Mouse (Mus musculus) forebrain, embryonic 10.5 days (tissue): ENCODE results near the gene Bik. TPM values are rescaled to one million over a fixed set of nuclear protein-coding genes. Genes with fewer than 3 reads are reported as not detected.
"Not testable (repeated sequence)": the region's sequence is repeated elsewhere in the genome, so short reads cannot be mapped to it uniquely, and the experiment has no call there.

Source experiments
- DNase-seq: peaks from one replicate; pipeline ENCODE4 v3.0.0-alpha.2; 2017; ENCODE audit warnings: low spot score; ENCODE audit errors: extremely low spot score
- H3K27ac ChIP-seq: fragments of 300-500 bp; sonication (generic); 2 replicates; pipeline ENCODE4 v1.5.1; 2016; ENCODE audit warnings: mild to moderate bottlenecking
- H3K27me3 ChIP-seq: fragments of 300-500 bp; sonication (generic); 2 replicates; pipeline ENCODE4 v1.6.1; 2016; ENCODE audit warnings: mild to moderate bottlenecking; ENCODE audit not compliant: poor library complexity, severe bottlenecking
- H3K36me3 ChIP-seq: fragments of 300-500 bp; sonication (generic); replicated peaks from 2 replicates; pipeline ENCODE4 v1.6.1; 2016; ENCODE audit warnings: mild to moderate bottlenecking, moderate library complexity
- H3K4me1 ChIP-seq: fragments of 300-500 bp; sonication (generic); 2 replicates; pipeline ENCODE4 v1.6.1; 2016
- H3K4me3 ChIP-seq: fragments of 300-500 bp; sonication (generic); 2 replicates; pipeline ENCODE4 v1.5.1; 2016; ENCODE audit warnings: mild to moderate bottlenecking, moderate library complexity
- H3K9me3 ChIP-seq: fragments of 300-500 bp; sonication (generic); 2 replicates; pipeline ENCODE4 v1.6.1; 2016; ENCODE audit warnings: mild to moderate bottlenecking, moderate library complexity
- WGBS: fragments of 180-500 bp; shearing (Covaris S2); methylation state at CpG from one replicate; pipeline ENCODE4 v1.1.7; 2016; 5-methylcytosine and 5-hydroxymethylcytosine counted together
- polyA plus RNA-seq: library from polyadenylated mRNA; unstranded; fragments of >200 nt; fragmentation: Nextera tagmentation; extraction: Ambion mirVana; gene quantifications from 2 replicates; pipeline ENCODE4 v1.2.1, GENCODE M21; 2016

Bik gene
- polyA plus RNA-seq, 1 experiment from 2014 or later = 2.3 TPM

DNA sequence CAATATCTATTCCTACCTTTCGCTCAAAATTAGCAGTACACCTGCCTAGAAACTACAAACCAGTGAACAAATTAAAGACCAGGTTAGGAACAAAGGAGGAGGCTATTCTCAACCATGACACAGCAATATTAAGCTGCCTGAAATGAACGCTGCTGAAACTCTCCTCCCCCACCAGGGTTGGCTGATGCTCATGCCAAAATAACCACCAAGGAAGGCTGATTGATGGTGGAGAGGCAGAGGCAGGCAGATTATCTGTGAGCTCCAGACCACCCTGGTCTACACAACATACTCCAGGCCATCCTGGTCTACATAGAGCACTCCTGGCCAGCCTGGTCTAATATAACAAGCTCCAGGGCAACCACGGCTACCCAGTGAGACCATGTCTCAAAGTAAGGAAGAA, 31.5 kb upstream of the Bik start:
- no peaks in the 10 kb centered on the region for H3K9me3 ChIP-seq
- WGBS = 91% methylated on average over 3 of the region's 3 CpGs

DNA sequence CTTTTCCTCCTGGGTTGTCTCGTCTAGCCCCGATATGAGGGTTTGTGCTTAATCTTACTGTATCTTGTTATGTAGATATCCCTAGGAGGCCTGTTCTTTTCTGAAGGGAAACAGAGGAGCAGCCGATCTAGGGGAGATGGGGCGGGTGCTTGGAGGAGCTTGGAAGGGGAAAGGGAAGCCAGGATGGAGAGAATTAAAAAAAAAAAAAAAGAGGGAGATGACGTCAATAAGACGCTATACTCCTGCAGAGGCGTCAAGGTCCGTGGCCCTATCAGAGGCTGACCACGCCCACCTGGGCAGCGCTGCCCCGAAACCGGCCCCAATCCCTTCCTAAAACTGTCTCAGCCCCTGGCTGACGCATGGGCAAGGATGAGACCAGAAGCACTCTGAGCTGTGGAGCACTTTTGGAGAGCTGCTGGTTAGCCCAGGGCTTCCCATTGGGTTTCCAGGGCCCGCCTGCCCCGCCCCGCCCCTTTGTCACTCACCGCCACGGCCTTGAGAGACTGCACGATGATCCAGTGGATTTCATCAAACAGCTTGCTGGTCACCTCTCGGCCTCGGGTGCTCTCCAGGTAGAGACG, 30.8 kb upstream of the Bik start:
- no peaks in the 10 kb centered on the region for H3K4me1 ChIP-seq
- DNase-seq = no peak
- peak overlapping the region; percentile 22; the same call in 1 of the 2 replicates for H3K4me3 ChIP-seq
- H3K36me3 ChIP-seq = peaks cover 91% of the 10 kb centered on the region
- no peak overlapping the region for H3K27ac ChIP-seq
- no peaks in the 10 kb centered on the region for H3K27me3 ChIP-seq
- WGBS = 64% methylated on average over 22 of the region's 22 CpGs
- H3K9me3 ChIP-seq = no peaks in the 10 kb centered on the region

More for the DNA sequence above, 31.5 kb upstream of the Bik start:
- DNase-seq = no peak
- no peak overlapping the region for H3K4me3 ChIP-seq
- H3K36me3 ChIP-seq = peaks cover 91% of the 10 kb centered on the region
- H3K27ac ChIP-seq = no peak overlapping the region
- H3K27me3 ChIP-seq = no peaks in the 10 kb centered on the region
- H3K4me1 ChIP-seq = no peaks in the 10 kb centered on the region

DNA sequence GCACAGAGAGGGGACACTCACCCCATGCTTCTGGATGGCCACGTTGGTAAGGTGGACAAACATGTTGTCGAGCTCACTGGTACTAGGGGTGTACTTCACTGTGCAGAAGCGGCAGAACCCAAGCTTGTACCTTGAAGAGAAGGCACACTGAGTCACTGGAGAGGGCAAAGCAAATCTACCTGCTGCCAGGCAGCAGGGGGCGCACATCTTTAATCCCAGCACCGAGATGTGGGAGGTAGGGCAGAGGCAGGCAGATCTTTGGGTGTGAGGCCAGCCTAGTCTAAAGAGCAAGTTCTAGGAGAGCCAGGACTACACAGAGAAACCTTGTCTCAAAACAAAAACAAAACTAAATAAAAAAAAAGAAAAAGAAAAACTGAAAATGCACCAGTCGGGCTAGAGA, 29.4 kb upstream of the Bik start:
- Histone ChIP-seq H3K4me3 (no peak overlapping the region), H3K27me3 (no peaks in the 10 kb centered on the region), H3K4me1 (no peaks in the 10 kb centered on the region), H3K27ac (no peak overlapping the region), H3K36me3 (peaks cover 92% of the 10 kb centered on the region), H3K9me3 (no peaks in the 10 kb centered on the region)
- DNase-seq = no peak
- 92% methylated on average over 6 of the region's 6 CpGs for WGBS

DNA sequence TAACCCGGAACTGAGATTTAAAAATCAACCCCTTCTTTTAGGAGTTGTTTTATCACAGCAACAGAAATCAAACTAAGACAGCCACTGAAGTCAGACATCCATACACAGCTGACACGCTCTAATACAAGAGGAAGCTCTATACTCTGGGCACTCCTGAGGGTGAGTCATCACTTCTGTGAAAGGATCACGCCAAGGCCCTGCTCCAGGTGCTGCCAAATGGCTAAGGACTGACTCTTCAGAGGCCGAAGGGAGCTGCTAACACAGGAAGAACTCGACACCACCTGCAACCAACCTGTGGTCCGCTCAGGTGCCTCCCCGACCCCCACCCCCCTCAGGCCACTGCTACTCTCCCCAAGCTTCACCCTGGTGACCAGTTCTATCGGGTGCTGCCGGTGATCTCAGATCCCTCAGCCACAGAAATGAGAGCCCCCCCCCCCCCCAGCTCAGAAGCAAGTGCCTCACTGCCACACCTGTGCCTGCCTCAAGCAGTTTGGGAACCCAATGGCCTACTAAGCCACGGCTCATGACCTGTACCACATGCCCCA, 27.4 kb upstream of the Bik start:
- Histone ChIP-seq H3K4me3 (no peak overlapping the region), H3K4me1 (no peaks in the 10 kb centered on the region), H3K9me3 (no peaks in the 10 kb centered on the region), H3K36me3 (peaks cover 91% of the 10 kb centered on the region), H3K27ac (no peak overlapping the region), H3K27me3 (no peaks in the 10 kb centered on the region)
- no peak for DNase-seq
- WGBS = 92% methylated on average over 10 of the region's 10 CpGs

DNA sequence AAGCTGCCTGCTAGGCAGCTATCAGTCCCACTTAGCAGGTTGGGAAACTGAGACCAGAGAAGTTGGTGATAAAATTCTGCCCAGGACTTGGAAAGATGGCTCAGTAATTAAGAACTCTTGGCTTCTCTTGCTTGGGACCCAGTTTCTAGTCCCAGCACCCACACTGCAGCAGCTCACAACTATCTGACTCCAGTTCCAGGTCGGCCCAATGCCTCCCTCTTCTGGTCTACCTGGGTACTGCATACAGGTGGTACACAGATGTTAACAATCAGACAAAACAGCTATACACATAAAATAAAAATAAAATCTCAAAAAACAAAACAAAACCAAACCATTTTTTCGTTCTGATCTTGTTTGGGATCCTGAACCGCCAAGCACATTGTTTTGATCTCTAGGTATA, 26.3 kb upstream of the Bik start:
- peaks cover 91% of the 10 kb centered on the region for H3K36me3 ChIP-seq
- H3K4me3 ChIP-seq = no peak overlapping the region
- no peaks in the 10 kb centered on the region for H3K9me3 ChIP-seq
- no peak overlapping the region for H3K27ac ChIP-seq
- H3K4me1 ChIP-seq = no peaks in the 10 kb centered on the region
- H3K27me3 ChIP-seq = no peaks in the 10 kb centered on the region
- 61% methylated on average over 3 of the region's 3 CpGs for WGBS
- DNase-seq = no peak

DNA sequence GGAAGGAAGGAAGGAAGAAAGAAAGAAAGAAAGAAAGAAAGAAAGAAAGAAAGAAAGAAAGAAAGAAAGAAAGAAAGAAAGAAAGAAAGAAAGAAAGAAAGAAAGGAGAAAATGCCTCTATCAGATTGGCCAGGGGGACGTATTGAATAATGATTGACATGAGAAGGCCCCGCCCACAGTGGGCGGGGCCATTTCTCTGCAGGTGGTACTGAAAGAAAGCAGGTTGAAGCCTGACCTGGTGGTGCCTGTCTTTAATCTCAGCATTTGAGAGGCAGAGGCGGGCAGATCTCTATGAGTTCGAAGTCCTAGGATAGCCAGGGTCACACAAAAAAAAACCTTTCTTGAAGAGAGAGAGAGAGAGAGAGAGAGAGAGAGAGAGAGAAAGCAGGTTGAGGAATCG, 25.2 kb upstream of the Bik start:
- WGBS = 80% methylated on average over 6 of the region's 6 CpGs
- H3K27ac ChIP-seq, H3K9me3 ChIP-seq, H3K27me3 ChIP-seq, H3K4me1 ChIP-seq, H3K4me3 ChIP-seq, DNase-seq: not testable (repeated sequence)
- H3K36me3 ChIP-seq = peaks cover 82% of the 10 kb centered on the region

DNA sequence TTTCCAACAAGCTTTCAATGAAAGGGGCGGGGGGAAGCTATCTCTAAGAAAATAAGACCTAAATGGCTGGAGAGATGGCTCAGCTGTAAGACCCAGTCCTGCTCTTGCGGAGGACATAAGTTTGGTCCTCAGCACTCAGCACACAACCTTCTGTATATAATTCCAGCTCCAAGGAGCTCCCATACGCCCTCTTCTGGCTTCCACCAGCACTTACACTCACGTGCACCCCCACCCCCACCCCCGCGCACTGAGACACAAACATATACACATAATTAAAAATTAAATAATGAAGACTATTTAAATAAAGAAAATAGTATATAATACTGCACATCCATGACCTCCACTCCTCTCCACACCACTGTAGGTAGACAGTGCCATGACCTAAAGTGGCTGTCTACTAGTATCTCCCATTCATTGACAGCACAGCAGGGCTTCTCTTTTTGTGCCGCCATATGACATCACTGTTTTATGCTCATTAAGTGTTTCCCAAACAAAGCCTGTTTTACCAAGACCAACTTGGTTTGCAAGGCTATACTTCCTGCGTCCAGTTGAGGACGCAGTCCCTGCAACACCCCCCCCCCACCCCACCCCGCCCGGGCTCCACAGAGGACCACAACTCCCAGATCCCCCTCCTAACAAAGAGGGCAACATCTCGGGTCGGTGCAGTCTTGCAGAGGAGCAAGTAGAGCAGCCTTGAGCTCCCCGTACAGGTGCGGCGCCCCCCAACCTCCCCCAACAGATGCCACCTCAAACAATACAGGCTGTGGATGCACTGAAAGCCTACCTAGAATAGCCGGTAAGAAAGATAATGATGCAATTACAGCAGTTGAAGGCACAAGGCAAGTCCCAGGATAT, 16.5 kb upstream of the Bik start:
- peak overlapping the region; percentile 87 for H3K27ac ChIP-seq
- 25% methylated on average over 17 of the region's 17 CpGs for WGBS
- H3K36me3 ChIP-seq = peaks cover 5% of the 10 kb centered on the region
- peak overlapping the region; percentile 73 for H3K4me3 ChIP-seq
- peaks cover 14% of the 10 kb centered on the region for H3K4me1 ChIP-seq
- no peaks in the 10 kb centered on the region for H3K27me3 ChIP-seq
- DNase-seq = peak; percentile 25
- no peaks in the 10 kb centered on the region for H3K9me3 ChIP-seq

DNA sequence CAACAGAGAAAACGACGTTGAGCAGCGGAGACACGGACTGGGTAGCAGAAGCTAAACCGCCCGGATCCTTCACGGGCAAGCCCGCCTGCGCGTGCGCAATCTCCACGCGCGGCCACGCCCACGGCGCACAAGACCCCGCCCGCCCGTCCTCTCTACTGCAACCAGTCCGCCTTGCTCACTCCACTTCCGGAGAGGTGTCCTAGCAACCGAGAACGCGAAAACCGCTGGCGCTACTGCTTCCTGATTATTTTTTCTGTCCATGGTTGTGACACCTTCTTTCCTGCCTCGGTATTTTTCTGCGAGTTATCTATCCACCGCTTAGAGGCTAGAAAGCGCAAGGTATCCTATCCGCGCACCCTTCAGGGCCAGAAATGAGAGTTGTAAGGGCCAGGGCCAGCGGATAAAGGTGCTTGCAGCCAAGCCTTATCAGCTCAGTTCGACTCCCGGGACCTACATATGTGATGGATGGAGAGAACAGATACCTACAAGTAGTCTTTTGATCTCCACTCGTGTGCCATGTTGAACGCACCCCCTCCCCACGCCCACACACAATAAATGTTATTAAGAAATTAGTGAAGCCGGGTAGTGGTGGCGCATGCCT, 15.8 kb upstream of the Bik start, which contains the start of gene Ttll1:
Ttll1 (minus strand) TSS at position 89 of the 601 bp plus-strand sequence.
- H3K4me3 ChIP-seq = peak within 1 kb of the TSS; percentile 73
- no peaks in the 10 kb centered on the region for H3K27me3 ChIP-seq
- 12% methylated on average over 41 of the region's 41 CpGs for WGBS
- no peaks in the 10 kb centered on the region for H3K36me3 ChIP-seq
- H3K9me3 ChIP-seq = no peaks in the 10 kb centered on the region
- peak; percentile 93 for DNase-seq
- H3K27ac ChIP-seq = peak within 1 kb of the TSS; percentile 87
- peaks cover 14% of the 10 kb centered on the region for H3K4me1 ChIP-seq

DNA sequence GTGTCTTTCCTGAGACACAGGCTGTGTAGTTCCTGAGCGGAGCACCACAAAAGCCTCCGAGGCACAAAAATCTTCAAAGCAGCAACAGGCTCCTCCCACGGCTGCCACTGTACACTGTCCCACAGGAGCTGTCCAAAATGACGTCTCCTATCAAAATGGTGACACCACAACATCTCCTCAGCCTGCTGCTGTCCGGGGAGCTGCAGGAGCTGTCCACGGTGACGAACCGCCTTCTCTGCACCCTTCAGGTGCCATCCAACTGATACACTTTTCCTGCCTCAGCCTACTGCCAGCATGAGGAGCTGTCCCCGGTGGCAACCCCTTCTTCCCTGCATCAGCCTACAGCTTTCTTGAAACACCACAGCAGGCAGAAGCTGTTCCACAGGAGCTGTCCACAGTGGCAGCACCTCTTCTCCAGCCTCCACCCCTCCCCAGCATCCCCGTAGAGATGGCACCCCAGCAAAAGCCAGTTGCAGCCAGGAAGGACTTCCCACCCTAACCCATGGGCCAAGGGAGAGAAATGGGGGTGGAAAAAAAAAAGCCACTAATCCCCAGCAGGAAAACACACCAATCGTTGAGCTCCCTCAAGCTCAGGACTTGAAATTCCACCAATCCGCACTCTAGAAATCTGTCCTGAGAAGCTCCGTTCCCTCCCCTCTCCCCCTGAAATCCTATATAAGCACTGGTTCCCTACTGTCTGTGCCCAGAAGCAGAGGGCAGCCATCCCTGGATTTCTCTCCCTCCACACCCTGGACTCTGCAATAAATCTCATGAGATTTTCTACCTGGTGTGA, 14.0 kb upstream of the Bik start:
- Histone ChIP-seq H3K27ac (no peak overlapping the region), H3K27me3 (no peaks in the 10 kb centered on the region), H3K4me3 (no peak overlapping the region), H3K36me3 (no peaks in the 10 kb centered on the region), H3K9me3 (no peaks in the 10 kb centered on the region), H3K4me1 (peaks cover 14% of the 10 kb centered on the region)
- DNase-seq = no peak
- 85% methylated on average over 13 of the region's 13 CpGs for WGBS

DNA sequence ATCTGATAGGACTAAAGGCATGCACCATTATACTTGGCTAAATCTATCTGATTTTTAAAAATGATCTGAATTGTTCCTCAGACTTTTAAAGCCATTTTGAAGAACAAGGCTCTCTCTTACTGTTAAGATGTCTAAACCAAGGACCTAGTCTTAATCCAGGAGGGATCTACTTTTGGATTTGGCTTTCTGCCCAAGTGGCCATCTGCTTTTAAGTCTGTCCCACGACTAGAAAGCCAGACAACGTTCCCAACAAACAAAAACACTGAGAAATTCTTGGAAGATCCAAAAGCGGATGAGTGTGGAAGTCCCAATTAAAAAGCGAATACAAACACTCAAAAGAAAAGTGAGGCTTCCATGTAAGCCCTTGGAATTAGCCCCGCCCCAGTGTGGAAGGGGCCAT, 11.6 kb upstream of the Bik start:
- Histone ChIP-seq H3K4me3 (no peak overlapping the region), H3K4me1 (peaks cover 22% of the 10 kb centered on the region), H3K27ac (no peak overlapping the region), H3K36me3 (no peaks in the 10 kb centered on the region), H3K9me3 (no peaks in the 10 kb centered on the region), H3K27me3 (peaks cover 11% of the 10 kb centered on the region; the same call in 1 of the 2 replicates)
- no peak for DNase-seq
- 74% methylated on average over 5 of the region's 5 CpGs for WGBS

DNA sequence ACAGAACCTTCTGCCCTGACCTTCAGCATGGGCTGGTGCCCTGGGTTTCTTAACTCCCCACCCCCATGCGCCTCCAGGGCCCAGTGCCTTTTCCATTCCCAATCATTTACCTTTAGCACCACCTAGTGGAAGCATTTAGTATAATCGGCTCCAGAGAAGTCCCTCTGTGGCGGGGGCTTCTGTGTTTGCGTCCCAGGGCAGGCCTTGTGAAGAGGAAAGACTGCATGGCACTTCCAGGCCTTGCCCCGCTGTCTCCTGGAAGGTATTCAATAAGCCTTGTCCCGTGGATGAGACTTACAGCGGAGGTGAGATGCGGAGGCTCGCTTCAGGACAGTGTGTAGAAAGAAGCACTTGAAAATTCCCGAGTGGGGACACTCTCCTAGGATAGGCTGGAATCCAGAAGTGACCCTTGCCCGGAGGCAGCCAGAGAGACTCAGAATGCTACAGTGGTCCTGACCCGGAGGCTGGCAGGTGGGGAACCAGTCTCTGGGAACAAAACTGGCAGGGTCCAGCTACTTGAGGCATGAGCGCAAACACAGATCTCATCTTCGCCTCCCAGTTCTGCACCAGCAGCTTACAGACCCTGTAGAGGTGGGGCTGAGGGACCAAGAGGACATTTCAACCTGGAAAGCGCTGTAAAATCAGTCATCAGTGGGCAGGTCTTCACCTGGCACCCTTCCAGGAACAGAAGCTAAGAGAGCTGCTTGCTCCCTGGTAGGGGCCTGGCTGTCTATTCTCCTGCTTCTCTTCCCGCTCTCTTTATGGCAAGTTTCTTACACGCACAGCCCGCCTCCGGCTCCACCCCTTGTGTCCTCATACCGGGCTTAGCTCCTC, 8.2 kb upstream of the Bik start:
- 39% methylated on average over 20 of the region's 20 CpGs for WGBS
- H3K27ac ChIP-seq = peak overlapping the region; percentile 25; the same call in 1 of the 2 replicates
- H3K4me1 ChIP-seq = peaks cover 23% of the 10 kb centered on the region
- DNase-seq = peak; percentile 72
- H3K4me3 ChIP-seq = no peak overlapping the region
- peaks cover 11% of the 10 kb centered on the region; the same call in 1 of the 2 replicates for H3K27me3 ChIP-seq
- H3K9me3 ChIP-seq = no peaks in the 10 kb centered on the region
- no peaks in the 10 kb centered on the region for H3K36me3 ChIP-seq
